Mouse (Mus musculus) fibroblast of lung, adult 2 months (primary cell): Measurements from ENCODE around the gene Dab1.

Experiments
- DNase-seq: peaks from one replicate; pipeline ENCODE4 v3.0.0-alpha.2; 2011; ENCODE audit warnings: low read depth

Dab1 gene

DNA sequence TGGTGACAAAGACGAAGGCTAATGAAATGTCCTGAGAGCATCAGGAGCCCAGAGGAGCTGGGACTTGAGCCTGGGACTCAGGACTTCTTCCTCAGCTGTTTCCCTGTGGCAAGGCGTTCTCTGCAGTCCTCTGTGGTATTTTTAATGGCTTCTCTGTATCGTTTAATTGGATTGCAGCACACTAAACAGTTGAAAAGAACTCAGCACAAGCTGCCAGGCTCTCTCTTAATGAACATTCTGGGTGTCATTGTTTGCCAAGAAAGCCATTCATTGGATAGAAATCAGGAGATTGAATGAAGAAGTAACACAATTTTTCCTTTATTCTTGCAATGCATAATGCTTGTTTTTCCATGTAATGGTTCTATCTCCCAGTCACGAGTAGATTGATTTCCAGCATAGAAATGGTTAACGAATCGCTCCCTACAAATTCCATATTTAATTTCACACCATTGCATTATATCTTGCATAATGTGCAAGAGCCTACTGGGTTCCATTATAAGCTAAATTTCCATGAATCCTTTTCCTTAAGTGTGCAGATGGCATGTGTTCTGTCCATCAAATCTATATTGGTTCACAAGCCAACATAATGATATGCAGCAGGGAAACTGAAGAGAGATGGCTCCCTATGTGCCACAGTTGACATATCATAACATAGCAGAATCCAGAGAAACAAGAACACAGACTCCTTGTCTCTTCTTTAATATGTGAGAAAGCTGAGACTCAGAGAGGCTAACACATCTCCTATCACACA, 650.4 kb downstream of the Dab1 start:
- no peak for DNase-seq

DNA sequence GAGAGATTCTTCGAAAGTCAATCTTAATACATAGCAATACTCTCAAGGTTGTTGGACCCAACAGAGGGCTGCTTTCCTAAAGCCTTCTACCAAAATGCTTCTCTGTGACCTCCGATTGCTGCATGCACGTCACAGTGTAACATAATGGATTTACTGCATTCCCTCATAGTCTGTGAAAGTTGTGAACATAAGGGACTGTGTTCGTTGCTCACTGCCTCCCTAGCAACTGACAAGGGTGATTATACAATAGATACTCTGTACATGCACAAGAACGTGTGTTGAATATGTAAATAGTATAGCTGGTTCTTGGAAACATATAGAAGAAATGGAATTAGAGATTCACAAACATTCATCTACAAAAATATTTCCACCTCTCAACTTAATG, 651.0 kb downstream of the Dab1 start:
- DNase-seq, result no peak

DNA sequence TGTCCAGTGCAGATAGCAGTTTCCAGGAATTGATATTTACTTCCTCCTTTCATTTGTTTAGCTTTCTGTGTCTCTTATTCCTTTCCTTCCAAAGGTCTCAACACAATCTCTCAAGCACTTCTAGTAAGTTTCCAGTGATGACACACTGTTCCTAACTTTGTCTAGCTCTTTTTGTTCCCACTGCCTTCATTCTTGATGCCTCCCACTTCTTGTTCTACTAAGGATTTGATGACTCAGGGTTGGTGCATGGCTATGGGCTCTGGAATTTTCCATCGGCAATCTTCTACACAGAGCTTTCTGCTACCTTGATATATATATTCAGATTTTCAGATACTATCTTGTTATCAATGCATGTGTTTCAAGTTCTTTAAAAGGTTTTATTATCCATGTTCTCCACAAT, 656.1 kb downstream of the Dab1 start:
- no peak for DNase-seq

DNA sequence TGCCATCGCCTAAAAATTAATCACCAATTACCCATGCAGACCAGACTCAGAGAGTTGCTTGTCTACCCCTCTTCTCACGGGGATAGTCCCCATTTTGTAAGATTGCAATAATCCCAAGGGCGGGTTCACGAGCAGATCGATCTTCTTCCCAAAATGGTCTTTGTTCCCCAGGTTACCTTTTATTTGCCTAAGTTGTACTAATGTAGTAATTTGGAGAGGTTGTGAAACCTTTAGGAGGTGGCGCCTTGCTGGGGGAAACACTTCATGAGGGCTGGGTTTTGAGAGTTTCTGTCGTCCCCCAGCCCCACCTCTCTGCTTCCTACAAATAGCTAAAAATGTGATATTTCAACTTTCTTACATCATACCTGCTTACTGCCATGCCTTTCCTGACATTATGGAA, 657.8 kb downstream of the Dab1 start:
- no peak for DNase-seq

DNA sequence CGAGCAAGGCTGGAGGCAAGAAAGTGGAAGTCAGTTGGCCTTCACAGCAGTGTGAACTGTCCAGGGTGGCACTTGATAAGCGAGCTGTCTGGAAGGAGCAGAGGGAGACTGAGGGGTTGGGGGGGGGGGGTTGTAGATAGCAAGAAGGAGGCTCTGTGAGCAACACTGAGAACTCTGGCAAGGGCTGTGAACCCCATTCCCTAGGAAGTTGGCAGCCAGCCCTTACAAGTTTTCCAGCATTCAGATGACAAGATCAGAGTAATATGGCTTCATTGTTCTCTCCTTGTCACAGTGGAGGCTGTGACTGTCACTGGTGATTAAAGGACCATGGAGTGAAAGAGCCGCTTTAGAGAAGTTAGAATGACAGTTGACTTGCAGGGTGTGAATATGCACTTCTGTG, 662.4 kb downstream of the Dab1 start:
- DNase-seq, result no peak

DNA sequence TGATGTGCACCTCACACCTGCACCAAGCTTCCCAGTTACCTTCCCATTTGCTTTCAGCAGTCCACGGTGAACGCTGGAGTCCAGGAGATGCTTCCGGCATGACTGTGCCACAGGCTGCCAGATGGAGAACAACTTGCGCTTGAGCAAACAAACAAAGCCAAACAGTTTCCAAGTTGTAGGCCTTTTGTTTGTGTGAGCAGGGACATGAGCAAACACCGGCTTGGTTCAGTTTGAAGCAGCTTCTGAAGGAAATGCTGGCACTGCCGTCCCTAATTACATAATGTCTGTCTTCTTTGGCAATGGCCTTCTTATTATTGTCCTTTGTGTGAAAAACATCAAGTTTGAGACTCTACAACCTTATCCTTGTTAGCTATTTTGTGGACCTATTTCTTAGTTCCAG, 664.7 kb downstream of the Dab1 start:
- DNase-seq, result no peak

DNA sequence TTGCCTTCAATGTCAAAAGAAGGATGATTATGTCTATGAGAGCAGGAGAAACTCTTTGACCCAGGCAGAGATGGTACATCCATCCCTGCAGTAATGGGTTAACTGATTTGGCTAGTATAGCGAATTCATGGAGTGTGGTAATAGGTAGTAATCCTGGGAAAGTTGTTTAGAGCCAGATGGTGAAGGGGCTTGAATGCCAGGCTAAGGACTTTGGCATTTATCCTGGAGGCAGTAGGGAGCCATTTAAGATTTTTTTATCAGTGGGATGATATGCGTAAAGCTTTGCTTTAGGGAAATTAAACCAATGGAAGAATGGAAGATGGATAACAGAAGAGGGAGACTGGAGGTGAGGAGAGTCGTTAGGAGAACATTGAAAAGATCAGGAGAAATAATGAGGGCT, 669.2 kb downstream of the Dab1 start:
- DNase-seq, result no peak

DNA sequence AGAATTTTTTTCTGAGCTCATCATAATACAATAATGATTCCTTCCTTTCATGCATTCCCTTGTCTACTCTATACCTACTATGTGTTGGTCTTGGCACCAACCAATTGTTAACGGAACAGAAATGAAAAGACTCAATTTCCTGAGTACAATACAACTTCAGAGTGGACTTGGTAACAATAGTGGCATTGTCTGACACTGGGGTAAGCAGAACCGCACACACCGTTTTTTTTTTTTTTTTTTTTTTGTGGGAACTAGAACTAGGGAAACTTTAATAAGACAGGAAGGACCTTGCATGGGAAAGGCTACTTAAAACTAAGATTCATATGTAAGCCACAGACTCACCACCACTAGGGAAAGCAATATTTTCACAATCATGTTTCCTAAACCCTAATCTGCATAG, 682.6 kb downstream of the Dab1 start:
- no peak for DNase-seq

DNA sequence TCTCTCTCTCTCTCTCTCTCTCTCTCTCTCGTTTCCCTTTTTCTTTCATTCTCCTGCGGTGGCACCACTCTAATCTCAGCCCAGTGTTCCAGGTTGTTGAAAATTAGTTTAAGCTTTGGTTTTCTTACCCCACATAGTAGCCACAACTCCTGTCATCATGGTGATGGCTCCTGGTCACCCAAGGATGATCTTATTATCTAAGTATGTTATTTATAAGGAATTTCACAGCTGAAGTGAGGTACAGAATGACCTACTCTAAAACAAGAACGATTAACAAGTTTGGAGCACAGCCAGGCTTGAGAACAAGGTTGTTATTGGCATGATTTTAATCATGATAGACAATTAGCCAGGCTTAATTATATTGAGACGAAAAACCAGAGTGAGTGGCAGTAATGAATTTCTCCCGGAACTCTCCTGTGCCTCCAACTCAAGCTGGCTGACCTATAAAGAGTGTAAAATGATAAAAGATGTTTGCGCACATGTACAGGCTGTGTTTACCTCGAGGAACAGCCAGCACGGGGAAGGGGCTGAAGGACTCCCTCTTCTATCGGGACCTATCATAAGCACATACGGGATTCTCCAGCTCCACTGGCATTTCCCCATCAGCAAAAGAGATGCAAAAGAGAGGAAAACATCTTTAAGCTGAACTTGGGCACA, 684.0 kb downstream of the Dab1 start:
- DNase-seq, result no peak

DNA sequence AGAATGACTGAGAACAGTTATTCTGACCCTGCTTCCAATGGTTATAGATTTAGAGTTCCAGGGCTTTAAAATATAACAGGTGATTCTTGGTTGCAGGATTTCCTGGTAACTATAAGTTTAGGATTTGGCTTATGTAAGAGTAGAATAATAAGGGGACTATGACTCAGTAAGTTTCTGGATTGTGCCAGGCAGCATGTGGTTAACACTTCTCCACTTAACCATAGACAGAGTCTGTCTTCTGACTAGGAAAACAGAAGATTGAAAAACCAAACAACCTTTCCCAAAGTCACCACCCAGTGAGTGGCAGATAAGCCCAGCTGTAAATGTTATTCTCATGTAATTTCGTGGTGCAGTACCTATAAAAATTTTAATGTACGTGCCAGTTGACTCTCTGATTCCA, 688.6 kb downstream of the Dab1 start:
- DNase-seq, result no peak

DNA sequence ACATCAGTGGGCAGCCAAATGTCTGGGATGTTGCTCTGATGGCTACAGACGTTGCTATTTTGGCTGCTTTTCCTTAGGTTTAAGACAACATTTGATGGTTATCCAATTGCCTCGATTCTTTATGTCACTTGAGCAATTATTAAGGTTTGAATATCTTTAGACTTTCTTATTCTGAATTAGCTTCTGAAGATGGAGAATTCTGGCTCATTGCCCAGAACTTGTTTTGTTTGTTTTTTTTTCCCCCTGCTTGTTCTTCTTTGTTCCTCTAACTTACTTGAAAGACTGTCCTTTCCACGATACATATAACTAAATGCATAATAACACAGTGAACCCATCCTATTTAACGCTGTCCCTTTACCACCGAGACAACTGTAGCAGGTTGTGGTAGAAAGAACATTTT, 707.1 kb downstream of the Dab1 start:
- DNase-seq, result no peak

DNA sequence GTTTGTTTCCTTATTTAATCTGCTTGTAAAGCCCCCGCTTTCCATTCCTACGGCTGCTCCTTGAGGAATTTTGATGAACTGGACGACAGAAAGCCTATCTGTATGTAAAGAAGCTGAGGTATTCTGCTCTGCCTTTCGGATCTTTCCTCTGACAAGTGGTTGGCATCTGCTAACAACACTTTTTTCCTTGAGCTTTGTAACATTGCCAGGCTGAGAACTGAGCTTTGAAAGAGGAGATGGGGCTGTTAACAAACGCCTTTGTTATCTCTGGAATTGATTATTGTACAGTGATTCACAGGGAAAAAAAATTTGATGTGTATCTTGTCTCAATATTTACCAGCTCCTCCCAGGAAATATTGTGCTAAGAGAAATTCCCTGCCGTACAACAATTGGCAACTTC, 712.7 kb downstream of the Dab1 start:
- DNase-seq, result no peak

DNA sequence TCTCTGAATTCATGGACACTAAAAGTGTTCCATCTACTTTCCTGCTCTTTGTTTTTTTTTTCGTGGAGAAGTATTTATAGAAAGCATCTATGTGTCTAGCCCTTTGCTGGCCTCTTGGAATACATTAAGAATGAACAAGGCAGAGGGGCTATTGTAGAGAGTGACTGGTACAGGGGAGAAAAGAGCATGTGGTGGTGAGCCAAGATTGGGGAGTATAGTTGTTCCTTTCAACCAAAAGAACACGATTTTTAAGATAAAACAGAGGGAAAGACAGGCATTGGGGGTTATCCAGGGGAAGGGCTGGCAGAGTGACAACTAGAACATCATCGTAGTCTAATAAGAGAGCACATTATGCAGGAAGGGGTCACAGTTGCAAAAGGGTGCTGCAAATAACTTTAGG, 713.2 kb downstream of the Dab1 start:
- DNase-seq, result no peak

DNA sequence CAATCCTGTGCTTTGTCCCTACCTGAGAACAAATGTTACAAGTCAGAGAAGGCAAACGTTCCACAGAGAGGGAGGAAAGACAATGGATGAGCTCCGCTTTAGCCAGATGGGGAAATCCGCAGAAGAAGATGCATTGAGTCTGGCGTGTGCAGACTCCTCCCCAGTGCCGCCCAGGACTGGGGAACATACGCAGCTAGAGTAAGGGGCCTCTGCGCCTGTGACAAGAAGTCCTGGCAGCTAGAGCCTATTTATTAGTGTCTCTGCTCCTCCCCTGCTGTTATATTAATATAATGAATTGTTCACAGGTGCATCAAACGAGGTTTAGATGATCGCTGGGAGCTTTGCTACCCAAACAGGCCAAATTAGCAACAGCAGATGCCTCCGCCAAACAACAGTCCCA, 718.1 kb downstream of the Dab1 start:
- DNase-seq, result no peak

DNA sequence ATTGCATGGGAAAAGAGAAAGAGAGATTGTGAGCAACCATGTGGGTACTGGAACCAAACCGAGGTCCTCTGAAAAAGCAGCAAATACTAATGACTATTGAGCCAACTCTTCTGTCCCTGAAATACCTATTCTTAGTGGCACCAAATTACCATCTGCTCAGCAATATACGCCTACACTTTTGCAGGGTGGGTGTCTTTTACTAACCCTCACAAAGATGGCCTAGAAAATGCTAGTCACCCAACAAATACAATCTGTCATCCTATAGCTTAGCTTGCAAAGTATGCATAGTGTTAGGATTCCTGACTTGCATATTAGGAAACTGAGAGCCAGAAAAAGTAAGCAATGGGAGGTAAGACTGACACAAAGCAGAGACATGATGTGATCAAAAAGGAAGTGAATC, 719.2 kb downstream of the Dab1 start:
- DNase-seq, result no peak

DNA sequence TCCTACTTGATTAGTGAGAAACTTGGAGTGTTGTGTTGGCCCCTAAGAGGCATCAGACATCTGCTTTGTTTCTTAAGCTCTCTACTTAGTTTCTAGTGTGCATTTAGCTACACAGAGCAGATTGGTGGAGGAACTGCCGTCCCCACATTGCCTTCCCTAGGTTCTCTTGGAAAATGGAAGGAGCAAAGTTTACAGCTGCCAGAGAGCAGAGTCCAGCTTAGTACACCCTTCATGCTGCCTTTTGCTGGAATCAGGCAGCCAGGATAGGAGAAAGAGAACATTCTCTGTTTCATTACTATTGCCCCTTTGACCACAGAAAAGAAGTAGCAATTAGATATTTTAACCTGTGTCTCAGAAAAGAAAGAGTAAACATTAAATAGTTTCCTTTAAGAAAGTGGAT, 742.2 kb downstream of the Dab1 start:
- DNase-seq, result no peak

DNA sequence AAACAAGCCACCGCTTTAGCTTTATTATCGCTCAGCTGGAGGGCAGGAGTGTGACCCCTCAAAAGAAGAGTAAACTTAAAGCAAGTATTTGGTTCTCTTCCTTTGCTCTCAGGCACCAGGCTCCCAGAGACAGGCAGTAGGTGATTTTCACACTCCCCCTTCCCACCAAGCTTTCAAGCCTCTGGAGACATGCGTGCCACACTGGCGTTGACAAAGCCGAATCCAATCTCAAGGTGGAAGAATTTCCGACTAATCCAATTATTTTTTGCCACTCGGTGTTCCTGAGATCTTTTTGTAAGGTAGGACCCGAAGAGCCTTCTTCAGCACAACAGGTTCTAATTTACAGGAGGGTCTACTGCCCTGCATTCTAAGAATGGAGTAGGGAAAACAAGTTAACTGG, 747.3 kb downstream of the Dab1 start:
- no peak for DNase-seq

DNA sequence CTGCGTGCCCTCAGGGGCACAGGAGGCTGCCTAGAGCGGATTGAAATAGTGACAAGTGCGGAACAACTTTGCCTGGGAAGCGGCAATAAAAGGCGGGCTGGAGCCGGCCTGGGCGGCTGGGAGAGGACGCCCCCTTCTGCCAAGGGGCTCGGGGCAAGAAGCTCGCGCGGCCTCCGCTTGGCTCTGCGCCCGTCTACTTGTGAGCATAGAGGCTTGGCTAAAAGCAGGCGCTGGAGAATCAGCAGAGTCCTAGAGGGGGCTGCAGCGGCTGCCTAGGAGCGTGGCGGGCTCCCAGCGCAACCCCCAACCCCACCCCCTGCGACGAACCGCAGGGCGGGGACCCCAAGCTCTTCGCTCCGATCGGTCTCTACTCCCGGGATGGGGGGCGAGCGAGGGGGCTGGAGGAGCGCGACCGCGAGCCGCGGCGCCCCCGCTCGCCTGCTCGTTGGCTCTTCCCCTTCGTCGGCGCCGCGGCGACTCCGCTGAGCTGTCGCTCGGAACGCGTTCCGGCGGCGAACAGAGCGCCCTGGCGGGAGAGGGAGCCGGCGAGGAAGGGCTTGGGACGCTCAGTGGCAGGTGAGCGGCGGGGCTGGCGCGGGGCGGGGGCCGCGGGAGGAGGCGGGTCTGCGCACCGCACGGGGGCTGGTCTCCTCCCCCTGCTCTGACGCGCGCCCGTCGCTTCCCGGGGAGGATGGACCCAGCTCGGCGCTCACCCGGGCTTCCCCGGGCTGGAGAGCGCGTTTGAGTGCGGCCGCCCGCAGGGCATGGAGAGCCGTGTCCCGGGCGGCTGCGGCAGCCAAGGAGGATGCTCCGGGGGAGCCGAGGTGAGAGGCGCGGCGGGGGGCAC, 748.0 kb downstream of the Dab1 start:
- DNase-seq, result no peak

DNA sequence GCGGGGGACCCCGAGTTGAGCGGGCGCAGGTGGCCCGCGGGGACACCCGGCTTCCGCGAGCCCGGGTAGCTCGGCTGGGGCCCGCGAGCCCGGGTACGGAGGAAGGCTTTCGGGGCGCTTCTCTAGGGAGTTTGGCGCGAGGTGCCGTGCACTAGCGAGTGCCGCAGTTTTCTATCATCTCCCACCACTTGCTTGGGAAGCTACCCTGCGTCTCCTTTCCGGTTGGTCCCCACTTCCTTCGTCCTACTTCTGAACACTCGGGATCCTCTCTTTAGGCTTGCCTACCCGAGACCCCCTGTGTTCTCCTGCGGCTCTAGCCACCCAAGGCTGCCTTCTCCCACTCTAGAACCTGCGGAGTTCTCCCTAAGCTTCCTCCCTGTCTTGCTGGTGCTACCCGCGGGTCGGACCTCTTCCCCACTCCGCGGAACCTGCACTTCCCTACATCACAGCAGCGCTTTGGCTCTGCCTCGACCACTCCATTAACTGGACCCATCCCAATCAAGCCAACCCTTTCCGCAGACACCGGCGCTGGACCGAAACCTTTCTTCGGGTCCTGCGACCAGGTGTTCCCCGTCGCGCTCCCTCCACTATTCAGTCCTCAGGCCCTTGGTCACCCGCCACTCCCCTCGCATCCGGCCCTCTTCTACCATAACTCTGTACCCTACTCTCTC, 748.7 kb downstream of the Dab1 start:
- DNase-seq, result no peak

DNA sequence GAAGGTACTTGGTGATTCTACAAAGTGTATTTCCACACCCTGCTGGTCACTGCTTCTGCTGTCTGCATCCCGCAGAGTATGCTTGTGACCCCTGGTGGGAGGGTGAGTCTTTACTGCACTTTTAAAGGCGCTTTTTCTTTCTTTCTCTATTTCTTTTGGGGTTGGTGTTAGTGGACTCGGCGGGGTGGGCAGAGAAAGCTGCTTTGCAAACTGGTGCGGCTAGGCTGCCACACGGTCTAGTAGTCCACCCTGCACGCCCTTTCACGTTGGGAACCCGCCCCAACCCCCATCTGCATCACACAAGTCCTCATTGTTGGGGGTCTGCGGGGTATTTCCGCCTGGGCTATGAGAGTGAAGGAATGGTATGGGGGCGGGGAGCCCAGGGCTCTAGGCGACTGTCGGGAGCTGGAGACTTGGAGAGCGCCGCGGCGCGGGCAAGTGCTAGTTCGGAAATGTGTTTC, 749.4 kb downstream of the Dab1 start:
- DNase-seq, result no peak

DNA sequence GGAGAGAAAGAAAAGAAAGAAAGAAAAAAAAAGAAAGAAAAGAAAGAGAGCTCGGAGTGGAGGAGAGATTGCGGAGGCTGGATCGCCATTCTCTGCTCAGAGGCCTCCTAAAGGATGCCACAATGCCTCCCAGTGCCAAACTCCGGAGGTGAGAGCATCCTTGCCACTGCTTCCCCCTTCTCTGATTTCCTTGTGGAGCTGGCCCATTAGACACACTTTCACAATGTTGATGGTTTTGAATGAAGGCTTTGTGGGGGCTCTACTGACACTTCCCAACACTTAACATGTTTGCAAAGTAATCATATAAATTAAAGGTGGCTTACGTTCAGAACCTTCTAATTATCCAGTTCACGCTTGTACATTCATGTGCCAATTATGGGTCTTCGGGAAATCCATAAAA, 749.9 kb downstream of the Dab1 start:
- DNase-seq, result no peak

DNA sequence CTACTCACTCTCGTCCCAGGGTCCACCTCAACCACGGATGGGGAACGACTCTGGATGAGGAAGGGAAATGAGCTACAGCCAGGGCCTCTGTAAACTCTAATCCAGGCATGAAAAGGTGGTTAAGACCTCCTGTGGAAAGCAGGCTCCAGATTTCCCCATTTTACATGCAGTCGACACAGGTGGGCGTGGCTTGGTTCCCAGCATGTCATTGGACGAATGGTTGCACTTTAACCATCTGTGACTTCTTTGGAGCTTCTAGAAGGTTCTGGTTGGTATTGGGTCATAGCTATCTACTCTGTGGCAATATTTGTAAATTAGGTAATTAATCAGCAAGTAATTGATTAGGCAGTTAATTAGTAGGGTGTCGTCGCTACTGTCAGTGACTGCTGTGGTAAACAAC, 752.0 kb downstream of the Dab1 start:
- DNase-seq, result no peak

DNA sequence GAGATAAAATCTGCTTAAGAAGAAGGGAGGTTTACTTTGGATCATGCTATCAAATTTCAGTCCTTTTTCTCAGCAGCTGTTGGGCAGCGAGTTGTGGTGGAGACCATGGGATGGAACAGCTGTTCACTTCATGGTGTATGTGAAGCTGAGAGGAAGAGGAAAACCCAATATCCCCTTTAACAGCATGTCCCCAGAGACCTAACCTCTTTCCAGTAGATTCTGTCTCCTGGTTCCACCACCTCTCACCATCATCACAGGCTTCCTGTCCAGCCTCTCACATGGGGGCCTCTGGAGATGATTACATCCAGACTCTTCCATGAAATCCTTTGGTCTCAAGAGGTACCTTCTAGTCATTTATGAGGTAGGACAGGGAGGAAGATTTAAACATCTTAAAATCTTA, 755.0 kb downstream of the Dab1 start:
- DNase-seq, result no peak
